Mouse (Mus musculus): ENCODE measurements around the gene Gpr37.

The Gpr37 gene

GRCm38 (mm10) chr6:25690629-25691028, at the start of gene Gpr37:
Gene Gpr37 (minus strand): TSS chr6:25690729.
- no peak for DNase-seq (ENCODE audit: low spot score in 2 of 2)

- DNase-seq (ENCODE audit: low spot score in 2 of 2): no peak
These were observed 46.0 kb upstream of the Gpr37 start for GRCm38 (mm10) chr6:25736533-25736932.

GRCm38 (mm10) chr6:25726560-25726959, 36.0 kb upstream of the Gpr37 start:
- no peak for DNase-seq (ENCODE audit: low spot score in 2 of 2)

- no peak for DNase-seq (ENCODE audit: low spot score in 2 of 2)
These were observed 20.1 kb upstream of the Gpr37 start for GRCm38 (mm10) chr6:25710601-25711000.

- DNase-seq (ENCODE audit: low spot score in 2 of 2): peak in 1 of 2 experiments; percentile 83
These were observed 18.8 kb upstream of the Gpr37 start for GRCm38 (mm10) chr6:25709250-25709895.

GRCm38 (mm10) chr6:25699956-25700355, 9.4 kb upstream of the Gpr37 start:
- DNase-seq (ENCODE audit: low spot score in 2 of 2): no peak

GRCm38 (mm10) chr6:25690284-25690605, 284 bp downstream of the Gpr37 start:
- peak in 1 of 2 experiments; percentile 63 for DNase-seq (ENCODE audit: low spot score in 2 of 2)

- DNase-seq (ENCODE audit: low spot score in 2 of 2): peak; percentile 40 to 70
These were observed 827 bp downstream of the Gpr37 start for GRCm38 (mm10) chr6:25689520-25690283.

- DNase-seq (ENCODE audit: low spot score in 2 of 2): peak in 1 of 2 experiments; percentile 19
These were observed 1.5 kb downstream of the Gpr37 start for GRCm38 (mm10) chr6:25688927-25689519.

GRCm38 (mm10) chr6:25686760-25687200, 3.7 kb downstream of the Gpr37 start:
- DNase-seq (ENCODE audit: low spot score in 2 of 2): peak in 1 of 2 experiments; percentile 30

- DNase-seq (ENCODE audit: low spot score in 2 of 2): no peak
These were observed 6.1 kb downstream of the Gpr37 start for GRCm38 (mm10) chr6:25684391-25684790.

- no peak for DNase-seq (ENCODE audit: low spot score in 2 of 2)
These were observed 15.4 kb downstream of the Gpr37 start for GRCm38 (mm10) chr6:25675111-25675510.

- no peak for DNase-seq (ENCODE audit: low spot score in 2 of 2)
These were observed 16.7 kb downstream of the Gpr37 start for GRCm38 (mm10) chr6:25673801-25674200.

GRCm38 (mm10) chr6:25670150-25670549, 20.4 kb downstream of the Gpr37 start:
- no peak for DNase-seq (ENCODE audit: low spot score in 2 of 2)

GRCm38 (mm10) chr6:25663942-25664341, 26.6 kb downstream of the Gpr37 start:
- no peak for DNase-seq (ENCODE audit: low spot score in 2 of 2)

GRCm38 (mm10) chr6:25659924-25660675, 30.4 kb downstream of the Gpr37 start:
- peak in 1 of 2 experiments; percentile 13 for DNase-seq (ENCODE audit: low spot score in 2 of 2)

Measured in left cerebral cortex, adult 9 months (tissue).